Mouse (Mus musculus): Measurements from ENCODE around the gene Lce1d.
A peak's percentile ranks its signal among the peaks of the same experiment; 100 is the strongest.
"Not testable (repeated sequence)": the region's sequence is repeated elsewhere in the genome, so short reads cannot be mapped to it uniquely, and the experiment has no call there.

The Lce1d gene

GRCm38 (mm10) chr3:92687110-92687509 is at the start of gene Lce1d:
Gene Lce1d, minus strand, starts transcription at chr3:92687210.
- no peak for DNase-seq (ENCODE audit: low spot score)

GRCm38 (mm10) chr3:92722631-92723030 is 35.6 kb upstream of the Lce1d start:
- DNase-seq (ENCODE audit: low spot score) = no peak

DNA sequence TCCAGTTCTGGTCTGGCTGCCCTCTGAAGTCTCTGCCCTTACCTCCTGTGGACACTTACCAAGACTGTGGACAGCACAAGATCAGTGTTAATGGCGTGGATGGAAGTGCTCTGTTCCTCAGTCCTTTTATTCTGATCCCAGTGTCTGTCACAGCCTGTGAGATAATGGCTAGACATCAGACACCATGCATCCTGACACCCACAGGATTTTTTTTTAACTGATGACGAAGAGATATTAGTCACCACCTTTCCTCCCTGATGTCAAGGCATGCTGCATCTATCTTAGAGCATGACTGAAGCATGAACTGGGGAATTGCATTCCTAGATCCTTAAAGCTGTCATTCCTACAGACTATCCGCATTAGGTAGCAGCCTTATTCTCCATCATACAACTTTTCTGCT is 33.2 kb upstream of the Lce1d start, which contains the start of gene Lce1f:
Gene Lce1f, minus strand, starts transcription at position 101 of the 400 bp plus-strand sequence.
- no peak for DNase-seq (ENCODE audit: low spot score)

GRCm38 (mm10) chr3:92715122-92715521 is 28.1 kb upstream of the Lce1d start:
- no peak for DNase-seq (ENCODE audit: low spot score)

DNA sequence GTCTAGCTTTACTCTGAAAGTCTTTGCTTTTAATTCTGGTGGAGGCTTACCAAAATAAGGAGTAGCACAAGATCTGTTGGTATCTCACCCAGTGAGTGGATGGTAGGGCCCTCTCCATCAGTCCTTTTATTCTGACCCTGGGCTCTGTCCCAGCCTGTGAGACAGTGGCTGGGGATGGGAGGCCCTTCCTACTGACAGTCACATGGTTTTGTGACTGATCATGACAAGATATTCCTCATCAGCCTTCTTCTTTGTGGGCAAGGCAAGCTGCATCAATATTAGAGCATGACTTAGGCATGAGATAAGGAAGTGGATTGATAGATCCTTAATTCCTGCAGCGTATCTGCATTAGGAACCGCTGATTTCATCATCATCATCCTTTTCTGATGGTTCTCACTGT is 22.0 kb upstream of the Lce1d start, which contains the start of gene Lce1e:
Gene Lce1e, minus strand, starts transcription at position 101 of the 400 bp plus-strand sequence.
- DNase-seq (ENCODE audit: low spot score) = no peak

DNA sequence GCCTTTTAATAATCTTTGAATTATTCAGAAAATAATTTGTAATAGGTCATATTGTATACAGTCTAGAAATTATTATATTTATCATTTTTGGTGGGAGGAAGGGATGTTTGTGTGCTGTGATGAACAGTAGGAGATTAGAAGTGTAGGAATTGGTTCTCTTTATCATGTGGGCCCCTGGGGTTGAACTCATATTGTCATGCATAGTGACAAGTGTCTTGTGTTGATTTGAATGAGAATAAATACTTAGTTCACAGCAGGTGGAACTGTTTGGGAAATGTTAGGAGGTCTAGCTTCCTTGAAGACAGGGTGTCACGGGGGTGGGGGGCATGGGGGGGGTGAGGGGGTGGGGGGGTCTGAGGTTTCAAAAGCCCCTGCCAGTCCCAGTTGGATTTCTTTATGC is 7.6 kb upstream of the Lce1d start:
- DNase-seq (ENCODE audit: low spot score) = no peak

DNA sequence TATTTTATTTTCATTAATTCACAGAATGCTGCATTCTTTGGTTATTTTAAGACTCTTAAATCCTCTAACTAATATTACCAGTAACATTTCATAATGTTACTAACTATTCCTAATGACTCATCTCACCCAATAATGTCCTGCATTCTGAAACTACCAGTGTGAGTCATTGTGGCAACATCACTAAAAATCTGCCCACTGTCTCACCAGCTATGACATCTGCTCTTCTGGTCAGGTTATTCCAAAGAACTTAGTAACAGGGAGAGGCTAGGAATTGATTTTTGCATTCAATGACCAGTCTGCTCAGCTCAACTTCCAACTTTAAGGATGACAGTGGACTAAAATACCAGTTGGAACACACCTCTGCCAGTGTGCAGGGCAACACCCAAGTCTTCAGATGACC is 4.7 kb upstream of the Lce1d start:
- DNase-seq (ENCODE audit: low spot score) = no peak

DNA sequence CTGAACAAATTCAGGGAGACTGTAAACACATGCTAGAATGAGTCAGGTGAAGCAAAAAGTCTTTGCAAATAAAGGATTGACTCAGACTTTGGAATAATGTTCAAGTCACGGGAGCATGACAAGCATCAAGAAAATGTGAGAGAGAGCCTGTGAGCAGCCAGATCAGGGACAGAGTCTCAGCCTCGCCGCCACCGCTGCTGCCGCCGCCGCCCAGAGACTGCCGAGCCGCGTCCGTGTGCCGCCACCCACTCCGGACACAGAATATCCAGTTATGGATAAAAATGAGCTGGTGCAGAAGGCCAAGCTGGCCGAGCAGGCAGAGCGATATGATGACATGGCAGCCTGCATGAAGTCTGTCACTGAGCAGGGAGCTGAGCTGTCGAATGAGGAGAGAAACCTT is 2.1 kb upstream of the Lce1d start:
- DNase-seq (ENCODE audit: low spot score) = not testable (repeated sequence)

GRCm38 (mm10) chr3:92678947-92679346 is 8.1 kb downstream of the Lce1d start, which contains the start of gene Lce1c:
Gene Lce1c, plus strand, starts transcription at chr3:92679247.
- no peak for DNase-seq (ENCODE audit: low spot score)

GRCm38 (mm10) chr3:92670215-92670614 is 16.8 kb downstream of the Lce1d start, which contains the start of gene Lce1a2:
Gene Lce1a2, minus strand, starts transcription at chr3:92670315.
- no peak for DNase-seq (ENCODE audit: low spot score)

DNA sequence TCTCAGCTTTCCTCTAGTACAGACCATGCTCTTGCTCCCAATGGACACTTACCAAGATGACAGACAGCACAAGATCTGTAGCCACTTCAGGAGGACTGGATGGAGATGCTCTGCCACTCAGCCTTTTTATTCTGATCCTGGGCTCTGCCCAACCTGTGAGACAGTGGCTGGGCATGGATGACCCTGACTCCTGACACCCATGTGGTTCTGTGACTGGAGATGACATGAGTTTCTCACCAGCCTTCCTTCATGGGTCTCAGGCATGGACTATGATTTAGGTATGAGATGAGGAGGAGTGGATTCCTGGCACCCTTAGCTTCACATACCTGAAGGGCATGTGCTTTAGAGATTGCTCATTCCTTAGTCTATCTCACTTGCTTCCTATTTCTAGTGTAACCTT is 30.2 kb downstream of the Lce1d start, which contains the start of gene Lce1b:
Gene Lce1b, minus strand, starts transcription at position 101 of the 400 bp plus-strand sequence.
- DNase-seq (ENCODE audit: low spot score) = no peak

GRCm38 (mm10) chr3:92648207-92648606 is 38.8 kb downstream of the Lce1d start, which contains the start of gene Lce1a1:
Gene Lce1a1, minus strand, starts transcription at chr3:92648307.
- DNase-seq (ENCODE audit: low spot score) = no peak

- no peak for DNase-seq (ENCODE audit: low spot score)
Observed at GRCm38 (mm10) chr3:92639854-92640253, 47.2 kb downstream of the Lce1d start.

DNA sequence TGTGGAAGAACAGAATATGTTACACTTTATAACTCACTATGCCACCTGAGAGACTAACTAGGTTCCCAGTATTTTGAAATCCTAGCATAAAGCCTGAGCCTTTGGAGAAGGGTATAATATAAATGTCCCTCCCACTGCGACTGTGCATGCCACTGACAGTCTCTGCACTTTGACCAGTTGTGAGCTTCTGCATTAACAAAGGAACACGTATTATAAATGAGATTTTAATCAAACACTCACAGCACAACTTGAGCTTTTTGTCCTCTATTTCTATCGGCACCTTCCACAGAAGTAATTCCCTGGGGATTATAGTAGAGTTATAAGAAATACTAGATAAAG is 48.4 kb downstream of the Lce1d start:
- peak; percentile 11 for DNase-seq (ENCODE audit: low spot score)

- DNase-seq (ENCODE audit: low spot score) = no peak
Observed at GRCm38 (mm10) chr3:92637745-92638652, 49.0 kb downstream of the Lce1d start.

Measured in yolk sac, embryonic 10.5 days (tissue).